Mouse (Mus musculus) liver, embryonic 13.5 days (tissue): ENCODE measurements around the gene Slc39a8. TPM values are rescaled to one million over a fixed set of nuclear protein-coding genes. Genes with fewer than 3 reads are reported as not detected.

Experiments used
- ATAC-seq: fragments of 200-750 bp; cut with Nextera tagmentation; 2 replicates; pipeline ENCODE4 v1.8.0; 2017; ENCODE audit warnings: low read depth, mild to moderate bottlenecking, moderate number of reproducible peaks, moderate library complexity
- DNase-seq: peaks from one replicate; pipeline ENCODE4 v3.0.0; 2022
- H3K27ac ChIP-seq: fragments of 300-500 bp; sonication (generic); 2 replicates; pipeline ENCODE4 v1.5.1; 2015; ENCODE audit warnings: moderate library complexity, mild to moderate bottlenecking, inconsistent platforms
- H3K27me3 ChIP-seq: fragments of 300-500 bp; sonication (generic); 2 replicates; pipeline ENCODE4 v1.6.1; 2015; ENCODE audit warnings: mild to moderate bottlenecking, inconsistent platforms
- H3K36me3 ChIP-seq: fragments of 300-500 bp; sonication (generic); 2 replicates; pipeline ENCODE4 v1.6.1; 2015; ENCODE audit warnings: mild to moderate bottlenecking, inconsistent platforms
- H3K4me1 ChIP-seq: fragments of 300-500 bp; sonication (generic); replicated peaks from 2 replicates; pipeline ENCODE4 v1.6.1; 2015; ENCODE audit warnings: inconsistent platforms
- H3K4me2 ChIP-seq: fragments of 300-500 bp; sonication (generic); 2 replicates; pipeline ENCODE4 v1.6.1; 2015; ENCODE audit warnings: inconsistent platforms, mild to moderate bottlenecking, moderate library complexity
- H3K4me3 ChIP-seq: fragments of 300-500 bp; sonication (generic); replicated peaks from 2 replicates; pipeline ENCODE4 v1.5.1; 2015; ENCODE audit warnings: mild to moderate bottlenecking, inconsistent platforms
- H3K9ac ChIP-seq: fragments of 300-500 bp; sonication (generic); 2 replicates; pipeline ENCODE4 v1.6.1; 2015; ENCODE audit warnings: mild to moderate bottlenecking, inconsistent platforms
- H3K9me3 ChIP-seq: fragments of 300-500 bp; sonication (generic); replicated peaks from 2 replicates; pipeline ENCODE4 v1.6.1; 2016; ENCODE audit warnings: inconsistent platforms
- WGBS: fragments of 180-500 bp; shearing (Covaris S2); methylation state at CpG from one replicate; pipeline ENCODE4 v1.1.7; 2015; ENCODE audit not compliant: insufficient replicate concordance; 5-methylcytosine and 5-hydroxymethylcytosine counted together
- polyA plus RNA-seq: library from polyadenylated mRNA; unstranded; fragments of >200 nt; fragmentation: Nextera tagmentation; extraction: Ambion mirVana; gene quantifications from 2 replicates; pipeline ENCODE4 v1.2.1, GENCODE M21; 2015

The Slc39a8 gene
- polyA plus RNA-seq, 1 experiment from 2014 or later, result 61.3 TPM

- Histone ChIP-seq H3K4me3 (no peak overlapping the region), H3K27me3 (no peaks in the 10 kb centered on the region), H3K9me3 (no peaks in the 10 kb centered on the region), H3K4me2 (no peak overlapping the region), H3K4me1 (no peaks in the 10 kb centered on the region), H3K9ac (no peak overlapping the region), H3K36me3 (no peaks in the 10 kb centered on the region), H3K27ac (no peak overlapping the region)
- ATAC-seq (no peak), DNase-seq (no peak)
- whole genome bisulfite sequencing, result 70% methylated on average over 5 of the region's 5 CpGs
Observed at GRCm38 (mm10) chr3:135918566-135919180, 93.6 kb downstream of the Slc39a8 start.

GRCm38 (mm10) chr3:135919305-135919704 is 94.2 kb downstream of the Slc39a8 start:
- Histone ChIP-seq H3K9ac (no peak overlapping the region), H3K27me3 (no peaks in the 10 kb centered on the region), H3K4me3 (no peak overlapping the region), H3K4me1 (no peaks in the 10 kb centered on the region), H3K4me2 (no peak overlapping the region), H3K27ac (no peak overlapping the region), H3K9me3 (no peaks in the 10 kb centered on the region), H3K36me3 (no peaks in the 10 kb centered on the region)
- no peak for ATAC-seq
- DNase-seq, result no peak
- WGBS, result 57% methylated on average over 4 of the region's 4 CpGs

- H3K4me1 ChIP-seq, result no peaks in the 10 kb centered on the region
- H3K4me3 ChIP-seq, result no peak overlapping the region
- no peaks in the 10 kb centered on the region for H3K9me3 ChIP-seq
- no peak overlapping the region for H3K27ac ChIP-seq
- ATAC-seq (no peak), DNase-seq (no peak)
- no peaks in the 10 kb centered on the region for H3K27me3 ChIP-seq
- 20% methylated on average over 1 of the region's 1 CpGs for WGBS
- H3K36me3 ChIP-seq, result no peaks in the 10 kb centered on the region
- no peak overlapping the region for H3K4me2 ChIP-seq
- H3K9ac ChIP-seq, result no peak overlapping the region
Observed at GRCm38 (mm10) chr3:135926729-135927128, 101.7 kb downstream of the Slc39a8 start.

- H3K27me3 ChIP-seq, result no peaks in the 10 kb centered on the region
- no peak overlapping the region for H3K27ac ChIP-seq
- ATAC-seq (no peak), DNase-seq (no peak)
- no peak overlapping the region for H3K4me2 ChIP-seq
- H3K36me3 ChIP-seq, result no peaks in the 10 kb centered on the region
- 63% methylated on average over 4 of the region's 4 CpGs for WGBS
- no peaks in the 10 kb centered on the region for H3K9me3 ChIP-seq
- H3K4me1 ChIP-seq, result no peaks in the 10 kb centered on the region
- no peak overlapping the region for H3K4me3 ChIP-seq
- H3K9ac ChIP-seq, result no peak overlapping the region
Observed at GRCm38 (mm10) chr3:135928184-135928583, 103.1 kb downstream of the Slc39a8 start.

GRCm38 (mm10) chr3:135937455-135937854 is 112.4 kb downstream of the Slc39a8 start:
- Histone ChIP-seq H3K9ac (no peak overlapping the region), H3K9me3 (no peaks in the 10 kb centered on the region), H3K27ac (no peak overlapping the region), H3K4me1 (no peaks in the 10 kb centered on the region), H3K4me2 (no peak overlapping the region), H3K4me3 (no peak overlapping the region), H3K36me3 (no peaks in the 10 kb centered on the region), H3K27me3 (no peaks in the 10 kb centered on the region)
- WGBS, result 60% methylated on average over 2 of the region's 2 CpGs
- DNase-seq (no peak), ATAC-seq (no peak)

Other genes starting within 250 kb of the Slc39a8 start
- gene Nfkb1, start 133.7 kb upstream of the Slc39a8 start, polyA plus RNA-seq, result 13.9 and 14.1 TPM in 2 replicates